Comparison of ENCODE assay signal across 11 mouse cellular contexts in genomic region chr2:75542331-75542730, GRCm38 (mm10).
"Had no signal": no experiment of that assay in that cellular context is flagged by ENCODE, and none has a peak within 500 bp of the region (broad histone marks: within the 10 kb centered on the region; RNA-seq: fewer than 3 reads in every experiment).

No protein-coding gene starts in this region.

- H3K4me1 ChIP-seq: intestine, embryonic 15.5 days; liver, embryonic 13.5 days; midbrain, embryonic 15.5 days; stomach, embryonic 15.5 days had no signal

- H3K9me3 ChIP-seq: intestine, embryonic 15.5 days; liver, embryonic 13.5 days; midbrain, embryonic 15.5 days; stomach, embryonic 15.5 days had no signal

- H3K9ac ChIP-seq: intestine, embryonic 15.5 days; liver, embryonic 13.5 days; liver, postnatal 0 days; midbrain, embryonic 15.5 days; stomach, embryonic 15.5 days had no signal

- H3K4me2 ChIP-seq: intestine, embryonic 15.5 days; liver, embryonic 13.5 days; midbrain, embryonic 15.5 days; stomach, embryonic 15.5 days had no signal

- H3K4me3 ChIP-seq: intestine, embryonic 15.5 days; left cerebral cortex, adult 2 months; liver, embryonic 13.5 days; midbrain, embryonic 15.5 days; stomach, embryonic 15.5 days had no signal

- H3K27ac ChIP-seq: intestine, embryonic 15.5 days; left cerebral cortex, adult 2 months; liver, embryonic 13.5 days; midbrain, embryonic 15.5 days; stomach, embryonic 15.5 days had no signal

- DNase-seq: kidney, adult 18-20 months; liver; liver, embryonic 13.5 days; liver, postnatal 0 days; right cerebral cortex, postnatal 14 days; thymus, adult 2 months; thymus, postnatal 25 days had no signal

- ATAC-seq: intestine, embryonic 15.5 days; liver, postnatal 0 days; midbrain, embryonic 15.5 days had no signal

- H3K36me3 ChIP-seq: intestine, embryonic 15.5 days; liver, embryonic 13.5 days; midbrain, embryonic 15.5 days; stomach, embryonic 15.5 days had no signal

- H3K27me3 ChIP-seq: intestine, embryonic 15.5 days; liver, embryonic 13.5 days; midbrain, embryonic 15.5 days; stomach, embryonic 15.5 days had no signal
